Mouse (Mus musculus): ENCODE measurements around the gene Mtmr12. TPM values are rescaled to one million over a fixed set of nuclear protein-coding genes. Genes with fewer than 3 reads are reported as not detected.
"Not testable (repeated sequence)": the region's sequence is repeated elsewhere in the genome, so short reads cannot be mapped to it uniquely, and the experiment has no call there.

Mtmr12 gene
- polyA plus RNA-seq, 1 experiment from 2014 or later: 8.1 TPM

DNA sequence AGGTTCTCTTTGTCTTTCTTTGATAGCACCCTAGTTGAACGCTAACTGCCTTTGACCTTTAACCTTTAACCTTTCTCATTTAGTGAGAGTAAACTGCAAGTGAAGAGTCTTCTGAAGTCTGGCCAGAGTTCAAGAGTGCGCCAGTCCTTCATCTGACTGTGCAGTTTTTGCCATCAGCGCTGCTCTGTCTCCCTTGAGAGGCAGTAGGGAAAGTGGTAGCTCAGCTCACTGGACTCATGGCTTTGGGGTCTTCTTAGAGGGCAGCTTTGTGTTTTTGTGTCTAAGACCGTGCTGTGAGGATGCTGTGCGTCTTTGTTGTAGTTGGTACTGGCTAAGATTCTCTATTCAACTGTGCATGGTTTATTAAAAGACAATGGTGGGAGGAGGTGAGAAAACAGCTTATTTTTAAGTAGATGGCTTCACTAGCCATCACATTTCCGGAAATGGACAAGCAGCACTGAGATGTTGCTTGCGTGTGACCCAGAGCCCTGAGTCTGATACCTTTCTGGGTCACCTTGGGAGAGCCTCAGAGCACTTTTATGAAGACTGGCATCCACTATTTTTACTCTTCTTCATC, 1.9 kb downstream of the Mtmr12 start:
- peak overlapping the region; percentile 78; the same call in 1 of the 2 replicates for H3K4me2 ChIP-seq (ENCODE audit: low read length)
- WGBS: 47% methylated on average over 7 of the region's 7 CpGs
- no peaks in the 10 kb centered on the region for H3K27me3 ChIP-seq (ENCODE audit: control insufficient read depth, insufficient read depth, low read depth, low read length)
- H3K36me3 ChIP-seq (ENCODE audit: control insufficient read depth, insufficient read depth, low read length): no peaks in the 10 kb centered on the region
- no peak overlapping the region; the same call in 1 of the 2 replicates for H3K9ac ChIP-seq (ENCODE audit: low read depth, low read length)
- no peak for ATAC-seq
- H3K4me1 ChIP-seq (ENCODE audit: control insufficient read depth, insufficient read depth, low read length): peaks cover 22% of the 10 kb centered on the region
- H3K4me3 ChIP-seq (ENCODE audit: low read depth, low read length): no peak overlapping the region
- H3K27ac ChIP-seq (ENCODE audit: low read length): no peak overlapping the region
- H3K9me3 ChIP-seq (replicated peaks; ENCODE audit: control insufficient read depth, low read length, poor library complexity, severe bottlenecking): no peaks in the 10 kb centered on the region

DNA sequence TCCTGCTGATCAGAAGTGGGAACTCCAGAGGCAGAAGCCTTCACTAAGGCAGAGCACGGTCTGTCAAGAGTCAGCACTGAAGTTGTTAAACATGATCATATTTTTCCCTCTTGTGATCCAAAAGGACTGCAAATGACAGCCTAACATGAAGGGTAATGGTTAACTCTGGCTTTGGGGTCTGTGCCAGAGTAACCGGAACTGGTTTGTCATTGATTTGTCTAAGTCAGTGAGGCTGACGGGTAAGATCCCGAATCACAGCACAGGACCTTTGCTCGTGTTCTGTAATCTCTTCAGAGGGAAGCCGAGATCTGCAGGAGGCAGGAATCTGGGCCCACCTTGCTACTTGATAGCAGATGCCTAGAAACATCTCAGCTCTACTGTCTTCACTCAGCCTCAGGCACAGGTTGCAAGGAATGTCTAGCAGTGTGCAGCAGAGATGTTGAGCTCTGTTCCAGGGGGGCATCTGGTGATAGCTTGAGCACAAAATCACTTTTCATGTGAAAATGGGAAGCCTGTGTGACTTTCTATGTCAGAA, 2.8 kb downstream of the Mtmr12 start:
- WGBS: 70% methylated on average over 6 of the region's 6 CpGs
- no peaks in the 10 kb centered on the region for H3K36me3 ChIP-seq (ENCODE audit: control insufficient read depth, insufficient read depth, low read length)
- H3K27me3 ChIP-seq (ENCODE audit: control insufficient read depth, insufficient read depth, low read depth, low read length): no peaks in the 10 kb centered on the region
- H3K4me1 ChIP-seq (ENCODE audit: control insufficient read depth, insufficient read depth, low read length): peaks cover 22% of the 10 kb centered on the region
- ATAC-seq: no peak
- no peak overlapping the region for H3K9ac ChIP-seq (ENCODE audit: low read depth, low read length)
- no peak overlapping the region for H3K27ac ChIP-seq (ENCODE audit: low read length)
- no peak overlapping the region for H3K4me3 ChIP-seq (ENCODE audit: low read depth, low read length)
- H3K9me3 ChIP-seq (replicated peaks; ENCODE audit: control insufficient read depth, low read length, poor library complexity, severe bottlenecking): no peaks in the 10 kb centered on the region
- no peak overlapping the region for H3K4me2 ChIP-seq (ENCODE audit: low read length)

DNA sequence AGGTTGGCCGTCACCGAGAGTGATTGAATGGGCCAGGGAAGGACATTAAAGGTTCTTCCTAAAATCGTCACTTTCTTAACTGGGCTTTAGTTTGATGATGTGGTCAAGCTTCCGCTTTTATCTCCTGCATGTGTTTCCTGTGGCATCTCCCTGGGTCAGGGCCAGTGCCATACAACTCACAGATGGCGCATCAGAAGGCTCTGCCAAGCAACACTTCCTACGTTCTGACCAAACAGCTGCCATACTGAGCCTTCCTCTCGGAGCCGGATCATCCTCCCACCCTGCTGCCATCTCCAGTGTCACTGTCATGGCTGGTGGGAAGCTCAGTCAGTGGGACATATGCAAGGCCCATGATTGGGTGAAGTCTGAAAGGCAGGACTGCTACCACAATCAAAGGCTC, 6.7 kb downstream of the Mtmr12 start:
- Histone ChIP-seq H3K4me1 (ENCODE audit: control insufficient read depth, insufficient read depth, low read length) (peaks cover 9% of the 10 kb centered on the region), H3K4me2 (ENCODE audit: low read length) (no peak overlapping the region), H3K27ac (ENCODE audit: low read length) (no peak overlapping the region), H3K9ac (ENCODE audit: low read depth, low read length) (no peak overlapping the region), H3K4me3 (ENCODE audit: low read depth, low read length) (no peak overlapping the region), H3K27me3 (ENCODE audit: control insufficient read depth, insufficient read depth, low read depth, low read length) (no peaks in the 10 kb centered on the region), H3K9me3 (replicated peaks; ENCODE audit: control insufficient read depth, low read length, poor library complexity, severe bottlenecking) (no peaks in the 10 kb centered on the region), H3K36me3 (ENCODE audit: control insufficient read depth, insufficient read depth, low read length) (no peaks in the 10 kb centered on the region)
- no peak for ATAC-seq
- WGBS: 84% methylated on average over 8 of the region's 8 CpGs

GRCm38 (mm10) chr15:12212266-12212665, 7.4 kb downstream of the Mtmr12 start:
- WGBS: 93% methylated on average over 1 of the region's 1 CpGs
- no peak overlapping the region for H3K4me3 ChIP-seq (ENCODE audit: low read depth, low read length)

GRCm38 (mm10) chr15:12214531-12215414, 9.9 kb downstream of the Mtmr12 start:
- Histone ChIP-seq H3K4me3 (ENCODE audit: low read depth, low read length) (no peak overlapping the region), H3K9me3 (replicated peaks; ENCODE audit: control insufficient read depth, low read length, poor library complexity, severe bottlenecking) (no peaks in the 10 kb centered on the region), H3K9ac (ENCODE audit: low read depth, low read length) (no peak overlapping the region), H3K36me3 (ENCODE audit: control insufficient read depth, insufficient read depth, low read length) (no peaks in the 10 kb centered on the region), H3K4me1 (ENCODE audit: control insufficient read depth, insufficient read depth, low read length) (no peaks in the 10 kb centered on the region), H3K4me2 (ENCODE audit: low read length) (no peak overlapping the region), H3K27ac (ENCODE audit: low read length) (no peak overlapping the region), H3K27me3 (ENCODE audit: control insufficient read depth, insufficient read depth, low read depth, low read length) (no peaks in the 10 kb centered on the region)
- no peak for ATAC-seq
- WGBS: 78% methylated on average over 14 of the region's 14 CpGs

More at GRCm38 (mm10) chr15:12212266-12212665, 7.4 kb downstream of the Mtmr12 start:
- no peaks in the 10 kb centered on the region for H3K9me3 ChIP-seq (replicated peaks; ENCODE audit: control insufficient read depth, low read length, poor library complexity, severe bottlenecking)
- H3K27me3 ChIP-seq (ENCODE audit: control insufficient read depth, insufficient read depth, low read depth, low read length): no peaks in the 10 kb centered on the region
- no peak overlapping the region for H3K27ac ChIP-seq (ENCODE audit: low read length)
- ATAC-seq: no peak
- no peak overlapping the region for H3K4me2 ChIP-seq (ENCODE audit: low read length)
- no peak overlapping the region for H3K9ac ChIP-seq (ENCODE audit: low read depth, low read length)
- peaks cover 2% of the 10 kb centered on the region for H3K4me1 ChIP-seq (ENCODE audit: control insufficient read depth, insufficient read depth, low read length)
- H3K36me3 ChIP-seq (ENCODE audit: control insufficient read depth, insufficient read depth, low read length): no peaks in the 10 kb centered on the region

- Histone ChIP-seq H3K9me3 (replicated peaks; ENCODE audit: control insufficient read depth, low read length, poor library complexity, severe bottlenecking) (no peaks in the 10 kb centered on the region), H3K36me3 (ENCODE audit: control insufficient read depth, insufficient read depth, low read length) (no peaks in the 10 kb centered on the region), H3K4me1 (ENCODE audit: control insufficient read depth, insufficient read depth, low read length) (no peaks in the 10 kb centered on the region), H3K9ac (ENCODE audit: low read depth, low read length) (no peak overlapping the region), H3K27ac (ENCODE audit: low read length) (no peak overlapping the region), H3K4me2 (ENCODE audit: low read length) (no peak overlapping the region), H3K27me3 (ENCODE audit: control insufficient read depth, insufficient read depth, low read depth, low read length) (no peaks in the 10 kb centered on the region), H3K4me3 (ENCODE audit: low read depth, low read length) (no peak overlapping the region)
- no peak for ATAC-seq
- 94% methylated on average over 5 of the region's 5 CpGs for WGBS
Observed at GRCm38 (mm10) chr15:12215415-12215718, 10.5 kb downstream of the Mtmr12 start.

DNA sequence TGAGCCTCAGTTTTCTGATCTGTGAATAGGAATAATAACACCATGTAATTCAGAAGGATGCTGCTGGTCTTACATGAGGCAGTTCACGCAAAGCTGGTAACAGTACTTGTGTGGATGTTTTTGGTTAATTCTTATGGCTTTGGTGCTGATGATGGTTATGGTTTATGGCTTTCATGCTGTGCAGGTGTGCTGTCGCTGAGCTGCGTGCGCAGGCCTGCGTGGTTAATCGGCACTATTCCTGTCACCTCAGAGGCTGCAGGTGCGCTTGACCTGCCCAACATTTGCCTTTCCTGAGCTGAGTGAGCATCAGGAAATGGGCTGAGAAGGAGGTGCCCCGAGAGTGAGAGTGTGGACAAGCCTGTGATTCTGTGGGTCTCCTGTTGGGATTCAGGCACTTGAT, 11.3 kb downstream of the Mtmr12 start:
- Histone ChIP-seq H3K27me3 (ENCODE audit: control insufficient read depth, insufficient read depth, low read depth, low read length) (no peaks in the 10 kb centered on the region), H3K4me1 (ENCODE audit: control insufficient read depth, insufficient read depth, low read length) (no peaks in the 10 kb centered on the region), H3K9ac (ENCODE audit: low read depth, low read length) (no peak overlapping the region), H3K27ac (ENCODE audit: low read length) (no peak overlapping the region), H3K4me2 (ENCODE audit: low read length) (no peak overlapping the region), H3K4me3 (ENCODE audit: low read depth, low read length) (no peak overlapping the region), H3K9me3 (replicated peaks; ENCODE audit: control insufficient read depth, low read length, poor library complexity, severe bottlenecking) (no peaks in the 10 kb centered on the region), H3K36me3 (ENCODE audit: control insufficient read depth, insufficient read depth, low read length) (no peaks in the 10 kb centered on the region)
- no peak for ATAC-seq
- 97% methylated on average over 8 of the region's 8 CpGs for WGBS

DNA sequence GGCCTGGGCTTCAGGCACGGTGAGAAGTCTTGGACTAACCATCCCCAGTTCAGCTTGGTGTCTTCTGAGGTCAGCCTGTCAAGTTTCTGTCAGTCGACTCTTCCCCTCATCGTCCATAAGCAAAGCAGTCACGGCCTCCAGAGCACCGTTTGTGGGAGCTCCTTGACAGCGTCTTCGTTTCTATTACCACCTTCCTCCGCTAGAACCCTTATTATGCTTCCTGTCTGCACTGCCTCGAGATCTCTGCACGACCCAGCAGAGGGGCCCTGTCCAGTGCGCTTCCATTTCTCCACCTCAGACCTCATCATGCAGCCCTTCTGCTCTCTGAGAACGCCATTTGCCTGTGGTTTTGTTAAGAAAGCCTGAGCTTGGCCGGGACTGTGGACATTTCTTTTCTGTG, 12.0 kb downstream of the Mtmr12 start:
- Histone ChIP-seq H3K9me3 (replicated peaks; ENCODE audit: control insufficient read depth, low read length, poor library complexity, severe bottlenecking) (no peaks in the 10 kb centered on the region), H3K4me2 (ENCODE audit: low read length) (no peak overlapping the region), H3K4me1 (ENCODE audit: control insufficient read depth, insufficient read depth, low read length) (no peaks in the 10 kb centered on the region), H3K4me3 (ENCODE audit: low read depth, low read length) (no peak overlapping the region), H3K27me3 (ENCODE audit: control insufficient read depth, insufficient read depth, low read depth, low read length) (no peaks in the 10 kb centered on the region), H3K36me3 (ENCODE audit: control insufficient read depth, insufficient read depth, low read length) (no peaks in the 10 kb centered on the region), H3K27ac (ENCODE audit: low read length) (no peak overlapping the region), H3K9ac (ENCODE audit: low read depth, low read length) (no peak overlapping the region)
- WGBS: 84% methylated on average over 13 of the region's 13 CpGs
- no peak for ATAC-seq

- H3K4me1 ChIP-seq (ENCODE audit: control insufficient read depth, insufficient read depth, low read length); H3K27ac ChIP-seq (ENCODE audit: low read length); H3K9ac ChIP-seq (ENCODE audit: low read depth, low read length); H3K4me2 ChIP-seq (ENCODE audit: low read length); H3K4me3 ChIP-seq (ENCODE audit: low read depth, low read length); H3K36me3 ChIP-seq (ENCODE audit: control insufficient read depth, insufficient read depth, low read length); H3K27me3 ChIP-seq (ENCODE audit: control insufficient read depth, insufficient read depth, low read depth, low read length); H3K9me3 ChIP-seq (replicated peaks; ENCODE audit: control insufficient read depth, low read length, poor library complexity, severe bottlenecking); ATAC-seq: not testable (repeated sequence)
- WGBS: 94% methylated on average over 3 of the region's 3 CpGs
Observed at GRCm38 (mm10) chr15:12217332-12217731, 12.5 kb downstream of the Mtmr12 start.

Data from midbrain, embryonic 16.5 days (tissue).